Comparison of ENCODE assay signal across 8 mouse cellular contexts in genomic region chr15:70920862-70921261, GRCm38 (mm10).
DNase-seq lines count a peak whose midpoint lies in the region; ATAC-seq lines count a peak whose summit lies in the region.

No protein-coding gene starts in this region.

- DNase-seq in CD4-positive, CD25-positive, alpha-beta regulatory T cell, adult 2 months (ENCODE audit: low read depth, low spot score) = peak; percentile 1
- peak; percentile 6 for DNase-seq in A20 (ENCODE audit: low read depth, low spot score)
- DNase-seq in c-Kit-positive CD71-positive TER-119-positive erythroid progenitor cells, embryonic 14.5 days (ENCODE audit: low spot score) = peak; percentile 13
- DNase-seq in kidney, postnatal 4 days = peak; percentile 69
- DNase-seq in lung, postnatal 14 days = peak; percentile 26
- DNase-seq in right cerebral cortex, postnatal 36 days (ENCODE audit: low spot score in 2 of 2) = peak; percentile 27 to 31

- no peak for ATAC-seq in CD4-positive, CD25-positive, alpha-beta regulatory T cell, adult 4 months
- peak; percentile 94 for ATAC-seq in frontal cortex, adult (ENCODE audit: low TSS enrichment)

Comparison
In these comparisons a context has a peak if more than half of its experiments do, and no peak if none do; other contexts are left out.
1. DNase-seq: peak in every context shown above with its lines; median percentile 69 in kidney, postnatal 4 days; 29 in right cerebral cortex, postnatal 36 days; 26 in lung, postnatal 14 days; 13 in c-Kit-positive CD71-positive TER-119-positive erythroid progenitor cells, embryonic 14.5 days; 6 in A20; 1 in CD4-positive, CD25-positive, alpha-beta regulatory T cell, adult 2 months.